Mouse (Mus musculus) brain, embryonic 14.5 days (tissue): ENCODE data around the gene Tmem53. TPM values are rescaled to one million over a fixed set of nuclear protein-coding genes. Genes with fewer than 3 reads are reported as not detected.

Experiments
- DNase-seq: peaks from one replicate; pipeline ENCODE4 v3.0.0-alpha.2; 2011; ENCODE audit warnings: low read depth
- CTCF ChIP-seq: fragments of 200-500 bp; IDR thresholded peaks from 2 replicates; pipeline ENCODE4 v1.5.1; 2012; ENCODE audit warnings: inconsistent platforms, mild to moderate bottlenecking, moderate library complexity, borderline replicate concordance; ENCODE audit not compliant: insufficient read depth, insufficient read length; ENCODE audit errors: extremely low read depth
- POLR2A ChIP-seq: fragments of 200-500 bp; IDR thresholded peaks from 2 replicates; pipeline ENCODE4 v1.6.1; 2012; ENCODE audit warnings: mild to moderate bottlenecking, inconsistent platforms, borderline replicate concordance; ENCODE audit not compliant: poor library complexity, insufficient read depth, insufficient read length, severe bottlenecking; ENCODE audit errors: extremely low read depth
- polyA plus RNA-seq: library from polyadenylated mRNA; depleted of rRNA; stranded (reverse); fragments of >200 nt; gene quantifications from 2 replicates; pipeline ENCODE4 v1.2.3, GENCODE M21; 2012; rRNA removed

Gene Tmem53
- polyA plus RNA-seq, result 6.2 and 7.0 TPM in 2 replicates

DNA sequence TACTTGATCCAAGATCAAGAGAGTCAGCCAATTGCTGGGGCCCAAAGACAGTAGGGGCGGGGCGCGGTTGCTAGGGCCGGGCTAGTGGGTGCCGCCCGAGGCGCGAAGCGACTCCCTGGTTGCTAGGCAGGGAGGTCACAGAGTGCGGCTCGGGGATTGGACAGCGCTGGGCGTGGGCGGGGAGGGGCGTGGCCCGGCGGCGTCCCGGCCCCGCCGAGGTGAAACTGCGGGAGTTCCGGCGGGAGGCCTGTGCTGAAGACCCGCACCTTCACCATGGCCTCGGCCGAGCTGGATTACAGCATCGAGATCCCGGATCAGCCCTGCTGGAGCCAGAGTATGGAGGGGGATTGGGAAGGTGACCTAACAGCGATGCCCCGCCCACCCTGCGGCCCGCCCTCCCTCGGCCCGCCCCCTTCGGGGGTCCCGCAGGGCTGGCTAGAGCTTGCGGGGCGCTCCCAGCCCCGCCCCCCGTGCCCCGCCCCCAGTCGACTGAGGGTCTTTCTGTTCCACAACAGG lies at the start of gene Tmem53, which contains the start of gene Armh1:
Tmem53 (plus strand) TSS at position 151 of the 516 bp plus-strand sequence.
Armh1 (minus strand) TSS at position 325 of the 516 bp plus-strand sequence.
- no peak for TF ChIP-seq POLR2A
- no peak for TF ChIP-seq CTCF

DNA sequence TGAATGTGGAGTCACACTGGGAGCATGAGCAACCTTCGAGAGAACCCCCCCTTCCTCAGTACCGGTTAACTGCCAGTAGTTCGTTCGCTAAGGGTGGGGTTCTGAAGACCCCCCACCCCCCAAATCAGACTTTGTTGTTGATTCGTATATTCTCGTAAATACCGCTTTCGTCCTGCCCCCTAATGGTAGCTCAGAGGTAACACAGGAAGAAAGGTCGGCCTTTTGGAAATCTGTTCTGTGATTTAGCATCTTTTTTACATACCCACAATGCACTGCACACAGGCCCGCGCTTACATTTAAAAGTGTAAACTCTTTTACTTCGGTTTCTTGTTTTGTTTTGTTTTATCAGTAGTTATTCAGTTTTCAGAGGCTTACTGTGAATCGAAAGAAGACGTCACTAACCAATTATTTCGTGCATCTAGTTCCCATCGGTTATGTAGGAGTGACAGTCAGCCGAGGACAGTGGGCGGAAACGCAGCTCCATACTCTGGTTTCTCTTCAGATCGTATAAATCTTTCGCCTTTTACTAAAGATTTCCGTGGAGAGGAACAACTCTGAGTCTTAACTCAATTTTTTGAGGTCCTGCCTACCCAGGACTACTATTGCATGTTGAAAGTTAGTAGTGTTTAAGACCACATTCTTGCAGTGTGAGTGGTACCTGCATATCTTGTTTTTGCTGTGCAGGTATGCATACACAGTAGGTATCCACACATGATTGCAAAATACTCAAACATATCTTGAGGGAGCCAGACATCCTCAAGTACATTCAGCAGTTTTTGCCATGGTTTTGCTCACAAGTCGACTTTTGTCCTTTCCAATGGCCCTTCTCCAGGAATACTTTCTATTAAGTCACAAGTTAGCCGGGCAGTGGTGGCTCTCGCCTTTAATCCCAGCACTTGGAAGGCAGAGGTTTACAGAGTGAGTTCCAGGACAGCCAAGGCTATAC lies 49.4 kb upstream of the Tmem53 start:
- peak; percentile 90 for DNase-seq
- TF ChIP-seq POLR2A, result peak; percentile 13; the same call in 1 of the 2 replicates
- peak; percentile 61; the same call in 1 of the 2 replicates for TF ChIP-seq CTCF

More for the DNA sequence above, at the start of gene Tmem53, which contains the start of gene Armh1:
- peak; percentile 94 for DNase-seq

DNA sequence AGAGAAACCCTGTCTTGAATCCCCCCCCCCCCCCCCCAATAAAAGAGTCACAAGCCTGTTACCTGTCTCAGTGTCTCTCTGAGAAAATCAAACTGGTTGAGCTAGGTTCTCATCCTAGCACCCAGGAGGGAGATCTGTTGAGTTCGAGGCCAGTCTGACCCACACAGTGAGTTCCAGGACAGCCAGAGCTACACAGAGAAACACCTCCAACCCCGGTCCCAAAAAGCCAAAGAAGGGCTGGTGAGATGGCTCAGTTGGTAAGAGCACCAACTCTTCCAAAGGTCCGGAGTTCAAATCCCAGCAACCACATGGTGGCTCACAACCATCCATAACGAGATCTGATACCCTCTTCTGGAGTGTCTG lies 48.8 kb upstream of the Tmem53 start:
- no peak for DNase-seq
- TF ChIP-seq POLR2A, result no peak
- TF ChIP-seq CTCF, result no peak

DNA sequence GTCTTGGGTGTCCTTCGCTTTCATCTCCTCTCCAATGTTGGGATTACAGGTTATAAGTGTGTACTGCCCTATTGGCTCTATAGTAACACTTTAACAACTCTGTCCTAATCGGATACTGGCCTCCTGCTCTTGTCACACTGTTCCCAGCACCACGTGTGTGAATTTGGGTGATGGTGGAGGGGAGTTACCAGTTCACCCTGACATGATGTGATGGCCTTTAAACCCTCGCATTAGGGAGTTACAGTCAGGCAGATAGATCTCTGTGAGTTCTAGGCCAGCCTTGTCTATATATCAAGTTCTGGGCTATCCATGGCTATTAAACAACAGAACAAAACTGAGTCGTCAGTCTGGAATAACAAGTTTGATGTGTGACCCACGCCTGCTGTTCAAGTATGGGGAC lies 42.2 kb upstream of the Tmem53 start:
- no peak for DNase-seq
- TF ChIP-seq POLR2A (no peak), CTCF (no peak)

DNA sequence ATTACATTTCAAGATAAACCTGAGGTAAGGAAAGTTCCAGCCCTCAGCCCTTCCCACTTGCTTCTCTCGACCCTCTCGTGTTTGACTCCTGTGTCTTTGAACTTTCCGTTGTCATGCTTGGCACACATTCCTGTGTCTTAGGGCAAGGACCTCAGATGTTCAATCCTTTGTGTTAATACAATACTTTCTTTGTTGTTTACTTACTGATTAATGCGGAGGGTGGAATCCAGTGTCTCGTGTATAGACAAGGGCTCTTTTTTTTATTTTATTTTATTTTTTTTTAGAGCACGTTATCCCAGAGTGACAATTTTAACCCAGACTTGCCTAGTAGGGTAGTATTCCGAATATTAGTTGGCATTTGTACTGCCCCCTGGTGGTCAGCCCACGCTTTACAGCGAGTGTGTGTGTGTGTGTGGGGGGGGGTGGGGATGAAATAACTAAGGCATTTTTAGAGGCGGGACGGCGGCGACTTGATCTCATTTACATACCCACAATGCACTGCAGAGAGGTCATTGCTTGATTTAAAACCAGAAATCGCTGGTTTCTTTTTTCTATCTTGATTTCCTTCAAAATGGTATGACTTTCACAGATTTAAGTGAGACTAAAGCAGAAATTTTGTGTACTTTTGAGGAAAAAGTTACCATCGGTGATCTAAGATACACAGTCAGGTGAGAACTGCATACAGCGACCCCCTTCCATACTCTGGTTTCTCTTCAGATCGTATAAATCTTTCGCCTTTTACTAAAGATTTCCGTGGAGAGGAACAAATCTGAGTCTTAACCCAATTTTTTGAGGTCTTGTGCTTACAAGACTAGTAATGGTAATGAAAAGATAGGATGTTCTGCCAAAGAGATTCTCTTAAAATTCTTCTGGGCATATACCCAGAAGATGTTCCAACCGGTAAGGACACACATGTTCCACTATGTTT lies 41.3 kb upstream of the Tmem53 start:
- TF ChIP-seq CTCF (peak; percentile 77), POLR2A (no peak)
- peak; percentile 83 for DNase-seq

DNA sequence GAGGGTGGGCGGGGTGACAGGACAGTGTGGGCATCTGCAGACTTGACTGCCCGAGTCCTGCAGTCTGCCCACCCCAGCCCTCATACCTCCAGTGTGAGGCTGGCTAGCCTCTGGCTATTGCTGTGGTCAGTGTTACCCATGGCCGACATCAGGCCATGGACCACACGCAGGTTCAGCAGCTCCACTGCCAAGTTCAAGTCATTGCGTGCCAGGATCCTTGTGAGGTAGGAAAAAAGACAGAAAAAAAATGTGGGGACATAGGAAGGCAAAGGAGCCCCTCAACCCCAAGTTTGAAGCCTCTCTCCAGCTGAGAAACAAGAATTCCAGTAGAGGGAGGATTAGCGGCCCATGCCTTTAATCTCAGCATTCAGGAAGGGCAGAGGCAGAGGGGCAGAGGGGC lies 37.5 kb upstream of the Tmem53 start:
- DNase-seq, result no peak
- TF ChIP-seq POLR2A, result no peak
- TF ChIP-seq CTCF, result no peak

DNA sequence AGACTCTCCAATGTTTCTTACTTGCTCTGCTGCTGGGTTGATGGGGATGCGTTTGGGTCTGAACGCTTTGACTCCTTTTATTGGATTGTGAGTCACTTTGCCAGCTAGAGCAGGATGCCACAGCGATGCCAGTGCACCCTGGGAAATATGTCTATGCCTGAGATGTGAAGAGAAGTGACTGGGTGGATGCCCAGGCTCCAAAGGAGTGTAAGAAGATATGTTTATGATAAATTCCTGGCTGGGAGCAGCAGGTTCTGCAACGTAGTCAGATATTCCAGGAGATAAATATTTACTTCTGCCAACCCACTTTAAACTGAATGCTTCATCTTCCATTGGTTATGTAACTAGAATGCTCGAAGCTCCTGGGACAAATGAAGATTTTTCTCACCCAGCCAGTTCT lies 34.7 kb upstream of the Tmem53 start:
- DNase-seq, result peak; percentile 23
- TF ChIP-seq POLR2A (no peak), CTCF (no peak)

DNA sequence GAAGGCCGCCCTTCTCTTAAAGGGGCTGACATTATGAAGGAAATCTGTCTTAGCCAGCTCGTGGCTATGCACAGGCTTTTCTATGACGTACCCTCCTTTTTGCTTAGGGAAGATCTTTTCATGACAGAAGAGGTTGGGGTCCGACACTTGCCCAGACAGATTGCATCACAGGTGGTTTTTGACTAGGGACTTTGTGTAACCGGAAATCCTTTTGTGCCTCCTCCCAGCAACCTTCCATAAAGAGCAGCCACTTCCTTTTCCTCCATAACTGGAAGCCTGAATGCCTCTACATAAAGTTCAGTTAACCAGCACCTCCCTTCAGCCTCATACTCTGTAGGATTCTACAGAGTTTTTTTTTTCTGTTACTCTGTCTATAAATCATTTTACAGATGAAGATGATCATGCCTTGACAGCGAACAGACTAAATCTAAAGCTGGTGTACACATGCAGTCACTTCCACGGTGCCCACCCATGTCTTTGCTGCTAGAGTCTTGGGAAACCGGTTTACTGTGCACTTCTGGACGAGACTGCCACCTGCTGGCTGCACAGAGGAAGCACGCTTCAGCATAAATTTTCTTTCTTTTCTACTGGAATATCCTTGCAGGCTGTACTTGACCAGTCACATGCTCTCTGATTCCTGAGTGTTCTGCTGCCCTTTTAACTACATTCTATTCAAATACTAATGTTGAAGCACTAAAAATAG lies 33.1 kb upstream of the Tmem53 start:
- TF ChIP-seq POLR2A, result no peak
- peak; percentile 93 for TF ChIP-seq CTCF

DNA sequence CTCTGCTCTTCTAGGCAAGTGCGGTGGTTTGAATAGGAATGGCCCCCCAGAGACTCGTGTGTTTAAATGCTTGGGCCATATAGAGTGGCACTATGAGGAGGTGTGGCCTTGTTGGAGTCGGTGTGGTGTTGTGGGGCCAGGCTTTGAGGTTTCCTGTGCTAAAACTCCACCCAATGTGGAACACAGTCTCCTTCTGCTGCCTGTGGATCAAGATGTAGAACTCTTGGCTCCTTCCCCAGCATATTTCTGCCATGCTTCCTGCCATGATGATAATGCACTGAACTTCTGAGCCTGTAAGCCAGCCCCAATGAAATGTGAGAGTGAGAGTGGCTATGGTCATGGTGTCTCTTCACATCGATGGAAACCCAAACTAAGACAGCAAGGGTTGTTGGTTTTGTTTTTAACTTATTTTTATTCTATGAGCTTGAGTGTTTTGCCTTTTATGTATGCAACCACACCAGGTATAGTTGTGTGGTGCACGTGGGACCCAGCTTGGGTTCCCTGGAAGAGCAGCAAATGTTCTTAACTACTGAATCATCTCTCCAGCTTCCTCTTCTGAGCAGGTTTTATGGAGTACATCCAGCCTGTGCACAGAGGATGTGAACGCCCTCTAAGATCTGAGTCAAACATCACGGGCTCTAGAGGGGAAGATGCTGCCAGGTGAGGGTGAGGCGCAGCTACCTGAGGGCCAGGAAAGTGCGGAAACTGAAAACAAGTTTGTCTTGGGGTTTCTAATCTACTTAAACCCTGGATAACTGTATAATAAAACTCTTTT lies 30.8 kb upstream of the Tmem53 start:
- TF ChIP-seq POLR2A (no peak), CTCF (no peak)
- DNase-seq, result no peak

More for the DNA sequence above, 33.1 kb upstream of the Tmem53 start:
- DNase-seq, result peak; percentile 83

DNA sequence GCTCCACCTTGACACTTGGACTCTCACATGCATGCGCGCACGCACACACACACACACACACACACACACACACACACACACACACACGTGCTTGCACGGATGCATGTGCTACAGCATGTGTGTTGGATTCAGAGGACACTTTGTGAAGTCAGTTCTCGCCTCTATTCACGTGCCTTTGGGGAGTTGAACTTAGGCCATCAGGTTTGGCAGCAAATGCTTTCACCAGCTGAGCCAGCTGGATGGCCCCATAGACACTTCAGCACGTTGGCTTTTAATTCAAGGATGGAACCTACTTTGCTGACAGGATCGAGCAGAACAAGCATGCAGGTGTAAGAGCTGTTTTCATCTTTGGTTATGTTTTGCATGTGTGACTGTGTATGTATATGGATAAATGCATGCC lies 29.9 kb upstream of the Tmem53 start:
- TF ChIP-seq CTCF, result no peak
- TF ChIP-seq POLR2A, result no peak
- no peak for DNase-seq

DNA sequence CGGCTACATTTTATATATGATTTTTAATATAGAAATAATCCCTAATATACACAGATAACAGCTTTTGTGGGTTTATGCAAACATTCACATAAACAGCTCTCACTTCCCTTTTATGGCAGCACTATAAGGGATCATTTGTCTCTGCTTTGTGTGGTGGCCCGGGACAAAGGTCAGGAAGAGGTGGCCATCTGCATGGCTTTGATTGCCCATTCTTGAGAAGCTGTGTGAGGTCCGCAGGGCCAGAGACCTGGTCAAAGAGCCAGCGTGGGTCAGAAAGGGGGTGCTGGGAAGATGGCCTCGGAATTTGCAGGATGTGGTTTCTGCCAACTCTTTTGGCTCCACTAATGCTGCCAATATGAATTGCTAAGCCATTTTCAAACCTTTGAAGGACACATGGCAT lies 28.8 kb upstream of the Tmem53 start:
- no peak for DNase-seq
- no peak for TF ChIP-seq POLR2A
- no peak for TF ChIP-seq CTCF
